Comparison of ENCODE assay signal across 27 mouse cellular contexts in genomic region chr5:122184283-122184806, GRCm38 (mm10). TPM values are rescaled to one million over a fixed set of nuclear protein-coding genes. Genes with fewer than 3 reads are reported as not detected.
DNase-seq lines count a peak whose midpoint lies in the region; ATAC-seq and TF ChIP-seq lines count a peak whose summit lies in the region.
"Had no signal": no experiment of that assay in that cellular context is flagged by ENCODE, and none has a peak within 500 bp of the region (broad histone marks: within the 10 kb centered on the region; RNA-seq: fewer than 3 reads in every experiment).

No protein-coding gene starts in this region.

- H3K9me3 ChIP-seq in liver, postnatal 0 days (ENCODE audit: low read length), result no peaks in the 10 kb centered on the region
- 0 out of 2 replicates have a peak, but pooled peaks cover 10% of the 10 kb centered on the region for H3K9me3 ChIP-seq in liver, embryonic 12.5 days (replicated peaks)
- no peaks in the 10 kb centered on the region for H3K9me3 ChIP-seq in embryonic facial prominence, embryonic 15.5 days (replicated peaks)
- H3K9me3 ChIP-seq: forebrain, embryonic 12.5 days; heart, embryonic 12.5 days; hindbrain, embryonic 12.5 days; lung, embryonic 15.5 days; neural tube, embryonic 15.5 days had no signal

- DNase-seq in liver, postnatal 0 days, result no peak
- DNase-seq in thymus, adult 2 months, result peak; percentile 60
- DNase-seq in thymus, postnatal 4 days, result peak; percentile 62
- no peak for DNase-seq in MN1 (ENCODE audit: low spot score)
- no peak for DNase-seq in gastrocnemius, postnatal 36 days
- DNase-seq in heart, postnatal 25 days (ENCODE audit: low spot score), result no peak
- DNase-seq: adrenal gland, adult 2 months; cerebellum, adult 2 months; heart, postnatal 10 days; kidney, adult 18-20 months; layer of hippocampus, adult 9-11 months; lung, postnatal 36 days had no signal

- WGBS in liver, postnatal 0 days (ENCODE audit: insufficient replicate concordance), result 40% methylated on average over 7 of the region's 7 CpGs
- WGBS in liver, embryonic 12.5 days (ENCODE audit: insufficient replicate concordance), result 52% methylated on average over 7 of the region's 7 CpGs
- WGBS in embryonic facial prominence, embryonic 15.5 days, result 69% methylated on average over 7 of the region's 7 CpGs
- WGBS in thymus, adult 2 months, result 7% methylated on average over 7 of the region's 7 CpGs

- no peaks in the 10 kb centered on the region for H3K4me1 ChIP-seq in liver, postnatal 0 days (ENCODE audit: insufficient read depth)
- H3K4me1 ChIP-seq in liver, embryonic 12.5 days, result no peaks in the 10 kb centered on the region
- no peaks in the 10 kb centered on the region for H3K4me1 ChIP-seq in embryonic facial prominence, embryonic 15.5 days
- H3K4me1 ChIP-seq in thymus, adult 2 months (replicated peaks; ENCODE audit: control insufficient read depth, insufficient read depth, low read length), result peaks cover 21% of the 10 kb centered on the region
- H3K4me1 ChIP-seq: forebrain, embryonic 12.5 days; hindbrain, embryonic 12.5 days; lung, embryonic 15.5 days; neural tube, embryonic 15.5 days had no signal

- TF ChIP-seq EP300 in liver, postnatal 0 days (IDR thresholded peaks at IDR 0.05; ENCODE audit: low read depth), result no peak

- no peaks in the 10 kb centered on the region for H3K36me3 ChIP-seq in liver, postnatal 0 days (replicated peaks; ENCODE audit: insufficient read depth, low read length)
- no peaks in the 10 kb centered on the region for H3K36me3 ChIP-seq in liver, embryonic 12.5 days
- no peaks in the 10 kb centered on the region for H3K36me3 ChIP-seq in embryonic facial prominence, embryonic 15.5 days
- no peaks in the 10 kb centered on the region for H3K36me3 ChIP-seq in thymus, adult 2 months (ENCODE audit: control insufficient read depth, insufficient read depth, low read length)
- H3K36me3 ChIP-seq: forebrain, embryonic 12.5 days; heart, embryonic 12.5 days; lung, embryonic 15.5 days; neural tube, embryonic 15.5 days had no signal

- no peak overlapping the region for H3K4me3 ChIP-seq in liver, postnatal 0 days (ENCODE audit: low read depth, low read length)
- H3K4me3 ChIP-seq in liver, embryonic 12.5 days, result no peak overlapping the region
- no peak overlapping the region for H3K4me3 ChIP-seq in embryonic facial prominence, embryonic 15.5 days (replicated peaks)
- H3K4me3 ChIP-seq in thymus, adult 2 months (ENCODE audit: control insufficient read depth, insufficient read depth, low read length), result no peak overlapping the region
- H3K4me3 ChIP-seq: forebrain, embryonic 12.5 days; heart, embryonic 12.5 days; hindbrain, embryonic 12.5 days; left cerebral cortex, adult 2 months; lung, embryonic 15.5 days; neural tube, embryonic 15.5 days had no signal

- intact Hi-C loops in gastrocnemius, postnatal 36 days (cut with DNase I), result no loop called here
- intact Hi-C loops in heart, postnatal 25 days (cut with DNase I), result no loop called here

- no peaks in the 10 kb centered on the region for H3K27me3 ChIP-seq in liver, postnatal 0 days (ENCODE audit: insufficient read depth, low read length)
- H3K27me3 ChIP-seq in liver, embryonic 12.5 days (replicated peaks), result no peaks in the 10 kb centered on the region
- H3K27me3 ChIP-seq in embryonic facial prominence, embryonic 15.5 days, result no peaks in the 10 kb centered on the region
- no peaks in the 10 kb centered on the region for H3K27me3 ChIP-seq in thymus, adult 2 months (ENCODE audit: control insufficient read depth, insufficient read depth, low read length)
- H3K27me3 ChIP-seq: forebrain, embryonic 12.5 days; heart, embryonic 12.5 days; hindbrain, embryonic 12.5 days; lung, embryonic 15.5 days; neural tube, embryonic 15.5 days; Patski had no signal

- TF ChIP-seq CTCF in liver, postnatal 0 days (IDR thresholded peaks at IDR 0.05; ENCODE audit: low read depth), result no peak
- TF ChIP-seq CTCF in thymus, adult 2 months (IDR thresholded peaks at IDR 0.05; ENCODE audit: borderline replicate concordance, control insufficient read depth, extremely low read depth, insufficient read depth, low read length, poor library complexity), result no peak

- no peak overlapping the region for H3K9ac ChIP-seq in liver, postnatal 0 days (replicated peaks)
- H3K9ac ChIP-seq in liver, embryonic 12.5 days, result no peak overlapping the region
- H3K9ac ChIP-seq in embryonic facial prominence, embryonic 15.5 days, result no peak overlapping the region
- H3K9ac ChIP-seq: forebrain, embryonic 12.5 days; heart, embryonic 12.5 days; hindbrain, embryonic 12.5 days; liver, embryonic 14.5 days; lung, embryonic 15.5 days; neural tube, embryonic 15.5 days had no signal

- H3K4me2 ChIP-seq in liver, postnatal 0 days (ENCODE audit: low read depth, low read length), result no peak overlapping the region
- H3K4me2 ChIP-seq in liver, embryonic 12.5 days, result no peak overlapping the region
- no peak overlapping the region for H3K4me2 ChIP-seq in embryonic facial prominence, embryonic 15.5 days (replicated peaks)
- H3K4me2 ChIP-seq: forebrain, embryonic 12.5 days; heart, embryonic 12.5 days; hindbrain, embryonic 12.5 days; lung, embryonic 15.5 days; midbrain, embryonic 11.5 days; neural tube, embryonic 15.5 days had no signal

- peak overlapping the region; percentile 32; the same call in 1 of the 2 replicates for H3K27ac ChIP-seq in liver, postnatal 0 days (ENCODE audit: low read depth)
- H3K27ac ChIP-seq in liver, embryonic 12.5 days, result no peak overlapping the region
- no peak overlapping the region for H3K27ac ChIP-seq in embryonic facial prominence, embryonic 15.5 days (replicated peaks)
- peak overlapping the region; percentile 83 for H3K27ac ChIP-seq in thymus, adult 2 months (ENCODE audit: control insufficient read depth, insufficient read depth, low read length)
- H3K27ac ChIP-seq: forebrain, embryonic 12.5 days; hindbrain, embryonic 12.5 days; kidney, postnatal 0 days; left cerebral cortex, adult 2 months; liver, embryonic 14.5 days; lung, embryonic 15.5 days; neural tube, embryonic 15.5 days; stomach, postnatal 0 days had no signal

- ATAC-seq in liver, postnatal 0 days, result no peak
- no peak for ATAC-seq in liver, embryonic 12.5 days
- ATAC-seq in embryonic facial prominence, embryonic 15.5 days (ENCODE audit: insufficient number of reproducible peaks, low FRiP score, low TSS enrichment, low read depth), result peak; percentile 55; the same call in 1 of the 2 replicates
- ATAC-seq: Patski had no signal

- 0 out of 2 replicates have a peak, but pooled peaks have one; percentile 15 for TF ChIP-seq POLR2A in thymus, adult 2 months (IDR thresholded peaks at IDR 0.05; ENCODE audit: control insufficient read depth, extremely low read depth, insufficient read depth, low read length, poor library complexity)

RNA-seq across cellular contexts. Expression of gene Hvcn1, which starts 22.3 kb away (rescaled TPM):
- polyA plus RNA-seq in liver, postnatal 0 days (2015; fragmentation: Nextera tagmentation; extraction: Ambion mirVana), result 7.0 and 7.3 TPM in 2 replicates
- 1.8 and 2.1 TPM in 2 replicates for polyA plus RNA-seq in liver, embryonic 12.5 days (2016; fragmentation: Nextera tagmentation; extraction: Ambion mirVana)
- 9.8 and 10.3 TPM in 2 replicates for polyA plus RNA-seq in embryonic facial prominence, embryonic 15.5 days (2015; fragmentation: Nextera tagmentation; extraction: Ambion mirVana)
- polyA plus RNA-seq in thymus, adult 2 months (2012; rRNA removed), result 43.9 and 49.9 TPM in 2 replicates
- under 1 TPM; 0.37 to 0.77 TPM for total RNA-seq in gastrocnemius, postnatal 36 days (2021)
- total RNA-seq in heart, postnatal 25 days (2021), result 1 to 10 TPM in 1 of 2 experiments, under 1 TPM in 1; 0.81 to 1.1 TPM

RNA-seq across cellular contexts. Expression of gene Ppp1cc, which starts 26.3 kb away (rescaled TPM):
- 97.7 and 97.9 TPM in 2 replicates for polyA plus RNA-seq in liver, postnatal 0 days (2015; fragmentation: Nextera tagmentation; extraction: Ambion mirVana)
- polyA plus RNA-seq in liver, embryonic 12.5 days (2016; fragmentation: Nextera tagmentation; extraction: Ambion mirVana), result 228 and 229 TPM in 2 replicates
- 235 and 238 TPM in 2 replicates for polyA plus RNA-seq in embryonic facial prominence, embryonic 15.5 days (2015; fragmentation: Nextera tagmentation; extraction: Ambion mirVana)
- polyA plus RNA-seq in thymus, adult 2 months (2012; rRNA removed), result 194 and 220 TPM in 2 replicates
- total RNA-seq in gastrocnemius, postnatal 36 days (2021), result 100 to 1,000 TPM; 138 to 139 TPM
- total RNA-seq in heart, postnatal 25 days (2021), result 100 to 1,000 TPM; 113 to 128 TPM

RNA-seq across cellular contexts. Expression of gene Ccdc63, which starts 43.7 kb away (rescaled TPM):
- polyA plus RNA-seq in liver, postnatal 0 days (2015; fragmentation: Nextera tagmentation; extraction: Ambion mirVana), result 0.13 and 0.18 TPM in 2 replicates
- polyA plus RNA-seq in liver, embryonic 12.5 days (2016; fragmentation: Nextera tagmentation; extraction: Ambion mirVana), result not detected in 2 replicates
- polyA plus RNA-seq in embryonic facial prominence, embryonic 15.5 days (2015; fragmentation: Nextera tagmentation; extraction: Ambion mirVana), result 0.24 TPM in 1 of 2 replicates, not detected in the other
- 0.23 and 0.42 TPM in 2 replicates for polyA plus RNA-seq in thymus, adult 2 months (2012; rRNA removed)
- not detected for total RNA-seq in gastrocnemius, postnatal 36 days (2021)
- not detected for total RNA-seq in heart, postnatal 25 days (2021)
- total RNA-seq: adrenal gland, adult 2 months; gastrocnemius, adult 18-20 months had no signal
- polyA plus RNA-seq: adrenal gland, adult 2 months; forebrain, embryonic 12.5 days; hindbrain, embryonic 12.5 days; kidney, postnatal 0 days; large intestine, adult 2 months; lung, embryonic 15.5 days; Patski had no signal

Comparison
In these comparisons a context has a peak if more than half of its experiments do, and no peak if none do; other contexts are left out.
1. H3K27ac ChIP-seq: peak in liver, postnatal 0 days (single experiment) and thymus, adult 2 months (single experiment); none in liver, embryonic 12.5 days (single experiment) and embryonic facial prominence, embryonic 15.5 days (single experiment).
2. DNase-seq: peak in thymus, adult 2 months (single experiment) and thymus, postnatal 4 days (single experiment); none in liver, postnatal 0 days (single experiment), MN1 (single experiment), gastrocnemius, postnatal 36 days (0 of 2) and heart, postnatal 25 days (single experiment).